Mouse (Mus musculus) spleen, embryonic (tissue): Measurements from ENCODE around the gene Vps13d.

Experiments
- CTCF ChIA-PET: fragments of 350-600 bp; sonication (Branson Sonifier 250); formaldehyde crosslinking; loops from one replicate; lab custom pipeline; 2022; lab: Charles Lee

Vps13d gene

DNA sequence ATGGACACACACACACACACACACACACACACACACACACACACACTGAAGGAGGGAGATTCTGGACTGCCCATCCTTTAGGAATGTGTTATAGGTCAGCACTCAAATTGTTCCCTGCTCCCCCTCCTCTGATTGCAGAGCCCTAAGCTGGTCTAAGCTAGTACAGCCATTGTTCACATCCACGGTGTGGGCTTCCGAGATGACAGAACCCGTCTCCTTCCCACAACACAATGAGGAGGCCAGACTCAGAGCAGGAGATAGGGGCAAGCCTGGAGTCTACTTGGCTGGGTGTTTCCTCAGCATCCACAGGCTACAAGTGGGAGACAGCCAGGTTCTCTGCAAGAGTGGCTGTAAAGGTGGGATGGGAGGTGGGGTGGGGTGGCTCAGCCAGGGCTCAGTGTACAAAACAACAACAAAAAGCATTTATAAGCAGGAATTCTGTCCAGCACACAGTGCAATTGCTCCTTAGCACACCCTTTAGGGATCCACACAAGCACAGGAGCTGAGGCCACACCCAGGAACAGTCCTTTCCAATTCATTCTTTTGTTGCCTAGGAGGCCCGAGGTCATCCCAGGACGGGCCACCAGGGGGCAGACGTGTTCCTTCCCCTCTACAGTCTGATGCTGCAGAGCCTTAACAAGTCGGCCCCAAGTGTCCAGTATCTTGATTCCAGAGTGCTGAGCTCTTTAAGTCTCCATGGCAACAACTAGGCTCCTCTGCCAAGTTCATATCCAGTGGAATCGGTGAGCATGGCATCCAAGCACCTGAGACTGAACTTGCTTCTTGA lies 19.4 kb upstream of the Vps13d start:
- CTCF ChIA-PET: interaction anchor here (0.7 to 2.0 kb wide), 6 partner anchors 22 to 87 kb away, joined by 3 to 9 read pairs (median 3); no protein-coding TSS in a partner anchor

DNA sequence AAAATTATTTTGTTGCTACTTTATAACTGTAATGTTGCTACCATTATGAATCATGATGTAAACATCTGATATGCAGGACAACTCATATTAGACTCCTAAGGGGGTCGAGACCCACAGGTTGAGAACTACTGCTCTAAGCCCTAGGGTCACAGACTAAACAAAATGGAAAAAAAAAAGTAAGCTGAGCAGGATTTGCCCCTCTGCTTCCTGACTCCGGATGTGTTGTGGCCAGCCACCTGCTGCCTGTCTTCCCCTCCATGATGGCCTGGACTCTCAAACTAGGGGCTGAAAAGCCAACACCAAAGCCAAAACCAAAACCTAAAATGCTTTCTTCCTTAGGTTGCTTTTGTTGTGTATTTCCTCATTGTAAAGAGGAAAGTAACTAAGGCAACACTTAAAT lies 16.3 kb upstream of the Vps13d start:
- CTCF ChIA-PET: interaction anchor here (0.8 kb wide), 1 partner anchor 25 kb away, joined by 10 read pairs; no protein-coding TSS in a partner anchor

DNA sequence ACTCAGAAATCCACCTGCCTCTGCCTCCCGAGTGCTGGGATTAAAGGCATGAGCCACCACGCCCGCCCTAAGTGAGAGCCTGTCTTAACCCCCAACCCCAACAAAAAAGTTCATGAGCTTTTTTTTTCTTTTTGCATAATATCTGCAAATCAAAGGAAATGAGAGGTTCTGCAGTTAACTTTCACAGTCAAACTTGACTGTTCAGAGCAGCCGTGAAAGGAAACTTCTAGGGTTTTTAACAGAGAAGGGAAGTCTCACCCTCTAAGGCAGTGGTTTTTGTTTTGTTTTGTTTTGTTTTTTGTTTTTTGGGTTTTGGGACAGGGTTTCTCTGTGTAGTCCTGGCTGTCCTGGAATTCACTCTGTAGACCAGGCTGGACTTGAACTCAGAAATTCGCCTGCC lies 15.8 kb upstream of the Vps13d start:
- CTCF ChIA-PET: interaction anchor here (0.8 kb wide), 1 partner anchor 26 kb away, joined by 10 read pairs; no protein-coding TSS in a partner anchor

- CTCF ChIA-PET: interaction anchor here (0.5 to 0.7 kb wide), 2 partner anchors 13 to 83 kb away, joined by 3 to 11 read pairs; no protein-coding TSS in a partner anchor
Observed at GRCm38 (mm10) chr4:145209690-145210088, 14.9 kb upstream of the Vps13d start.

- CTCF ChIA-PET: interaction anchor here (0.7 kb wide), 1 partner anchor 13 kb away, joined by 11 read pairs; no protein-coding TSS in a partner anchor
Observed at GRCm38 (mm10) chr4:145209076-145209689, 14.4 kb upstream of the Vps13d start.

DNA sequence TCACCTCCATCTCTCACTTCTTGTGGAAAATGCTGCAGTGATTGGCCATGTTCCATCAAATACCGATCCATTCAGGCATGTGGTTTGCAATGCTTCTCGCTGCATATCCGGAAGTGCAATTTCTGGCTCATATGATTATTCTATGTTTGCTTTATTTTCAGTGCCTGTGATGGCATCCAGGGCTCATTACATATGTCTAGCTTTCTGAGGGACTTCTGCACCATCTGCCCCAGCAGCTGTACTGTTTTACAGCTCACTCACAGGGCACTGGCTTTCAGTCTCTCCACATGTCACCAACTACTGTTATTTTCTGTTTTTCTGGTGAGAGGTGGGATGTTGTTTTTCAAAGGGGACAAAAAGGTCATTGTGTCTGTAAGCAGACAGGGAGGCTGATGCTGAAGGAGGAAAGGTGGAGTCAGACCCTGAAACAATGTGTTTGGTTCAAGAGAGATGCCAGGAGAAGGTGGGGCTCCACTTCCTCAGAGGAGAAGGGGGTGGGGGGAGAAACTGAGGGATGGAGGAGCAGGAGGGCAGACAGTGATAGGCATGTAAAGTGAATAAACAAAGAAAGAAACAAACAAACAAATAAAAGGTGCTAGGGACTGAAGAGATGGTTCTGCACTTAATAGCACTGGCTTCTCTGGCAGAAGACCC lies 13.0 kb upstream of the Vps13d start:
- CTCF ChIA-PET: no interaction called here

DNA sequence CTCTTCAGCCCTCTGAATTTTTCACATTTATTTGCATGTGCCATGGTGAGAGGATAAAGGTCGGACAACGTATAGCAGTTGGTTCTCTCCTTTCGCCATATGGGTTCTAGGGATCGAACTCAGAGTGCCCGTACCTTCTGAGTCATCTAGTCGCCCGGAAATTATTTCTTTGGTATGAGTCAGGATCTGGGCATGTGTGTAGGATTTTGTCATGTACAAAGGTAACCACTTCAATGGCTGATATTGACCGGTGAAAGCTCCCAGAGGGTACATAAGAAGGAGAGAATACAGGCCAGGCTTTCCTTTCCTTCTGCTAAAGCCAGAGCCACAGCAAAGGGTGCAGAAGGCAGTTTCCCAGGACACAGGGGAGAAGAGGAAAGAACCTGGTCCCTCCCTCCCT lies 10.0 kb upstream of the Vps13d start:
- CTCF ChIA-PET: interaction anchor here (0.5 kb wide), 1 partner anchor 46 kb away, joined by 3 read pairs; no protein-coding TSS in a partner anchor

- CTCF ChIA-PET: no interaction called here
Observed at GRCm38 (mm10) chr4:145203305-145203704, 8.5 kb upstream of the Vps13d start.

DNA sequence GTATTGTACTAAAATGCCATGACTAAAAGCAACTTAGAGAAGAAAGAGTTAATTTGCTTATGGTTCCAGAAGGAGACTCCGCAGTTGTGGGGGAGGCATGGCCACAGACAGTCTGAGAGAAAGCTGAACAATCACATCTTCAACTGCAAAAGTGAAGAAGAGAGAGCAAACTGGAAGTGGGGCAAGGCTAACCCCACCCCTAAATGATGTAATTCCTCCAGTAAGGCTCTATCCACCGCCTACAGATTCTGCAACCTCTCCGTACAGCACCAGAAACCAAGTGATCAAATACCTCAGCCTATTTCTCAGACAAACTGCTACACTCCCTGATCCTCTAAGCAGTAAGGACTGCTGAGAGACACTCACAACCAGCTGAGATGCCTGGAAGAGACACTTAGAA lies 6.6 kb upstream of the Vps13d start:
- CTCF ChIA-PET: no interaction called here

DNA sequence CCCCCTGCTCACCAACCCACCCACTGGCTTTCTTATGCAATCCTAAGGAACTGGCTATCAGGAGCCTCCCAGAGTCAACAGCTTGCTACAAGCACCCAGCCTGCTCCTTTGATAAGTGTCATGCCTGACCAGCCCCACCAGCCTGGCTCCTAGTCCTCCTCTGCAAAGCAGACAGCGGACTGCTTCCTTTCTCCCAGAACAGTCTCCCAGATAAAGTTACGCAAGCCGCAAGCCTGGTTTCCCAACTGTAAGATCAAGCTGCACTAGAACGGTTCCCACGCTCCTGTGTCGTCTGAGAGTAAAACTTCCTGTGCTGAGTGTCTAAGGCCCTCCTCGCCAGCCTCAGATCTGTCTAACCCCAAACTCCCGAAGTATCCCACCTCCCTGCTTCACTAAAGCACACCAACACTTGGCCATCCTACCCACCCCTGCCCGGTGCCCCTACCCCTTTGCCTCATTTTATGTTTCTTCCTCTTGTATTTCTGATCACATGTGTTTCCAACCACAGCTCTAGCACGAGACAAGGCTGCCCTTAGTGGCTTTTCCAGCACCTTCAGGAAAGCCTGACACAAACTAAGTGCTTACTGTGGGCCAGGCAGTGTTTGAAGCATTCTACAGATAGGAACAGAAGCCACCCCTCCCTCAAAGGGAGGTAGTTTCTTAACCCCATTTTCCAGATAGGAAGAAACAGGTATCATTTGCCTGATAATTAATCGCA lies 5.3 kb upstream of the Vps13d start:
- CTCF ChIA-PET: interaction anchor here (0.7 kb wide), 1 partner anchor 164 kb away, joined by 3 read pairs; no protein-coding TSS in a partner anchor

- CTCF ChIA-PET: interaction anchor here (0.6 to 0.8 kb wide), 3 partner anchors 13 to 222 kb away, joined by 5 to 11 read pairs (median 8); no protein-coding TSS in a partner anchor
Observed at GRCm38 (mm10) chr4:145196586-145196985, 1.8 kb upstream of the Vps13d start.

GRCm38 (mm10) chr4:145195172-145195571 lies 367 bp upstream of the Vps13d start:
- CTCF ChIA-PET: interaction anchor here (1.2 kb wide), 1 partner anchor 55 kb away, joined by 3 read pairs; no protein-coding TSS in a partner anchor

DNA sequence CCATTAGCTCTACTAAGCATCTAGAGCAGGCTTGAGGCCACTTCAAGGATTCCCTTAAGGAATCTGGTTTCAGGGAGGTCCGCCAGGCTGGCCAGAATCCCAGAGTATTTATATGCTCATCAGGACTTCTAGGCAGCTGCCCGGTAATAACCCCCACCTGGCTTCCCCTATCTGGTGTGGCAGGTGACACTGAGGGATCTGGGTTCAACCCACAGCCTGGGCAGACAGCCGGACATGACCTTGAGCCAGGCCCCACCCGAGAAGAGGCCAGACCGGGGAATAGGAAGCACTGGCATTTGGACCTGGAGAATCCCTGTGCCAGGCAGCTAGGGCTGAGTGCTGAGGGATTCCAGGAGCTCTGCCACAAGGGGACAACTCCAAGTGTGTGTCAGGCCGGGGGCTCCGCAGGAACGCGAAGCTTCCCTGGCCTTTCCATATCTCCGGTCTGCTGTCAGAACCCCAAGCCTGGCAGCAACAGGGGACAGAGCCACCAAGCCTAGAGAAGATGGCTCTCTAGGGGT lies 754 bp downstream of the Vps13d start:
- CTCF ChIA-PET: interaction anchor here (0.5 to 1.2 kb wide), 3 partner anchors 56 to 1983 kb away, joined by 3 to 7 read pairs (median 3); no protein-coding TSS in a partner anchor

- CTCF ChIA-PET: interaction anchor here (0.8 kb wide), 1 partner anchor 1982 kb away, joined by 7 read pairs; no protein-coding TSS in a partner anchor
Observed at GRCm38 (mm10) chr4:145193406-145193805, 1.4 kb downstream of the Vps13d start.

DNA sequence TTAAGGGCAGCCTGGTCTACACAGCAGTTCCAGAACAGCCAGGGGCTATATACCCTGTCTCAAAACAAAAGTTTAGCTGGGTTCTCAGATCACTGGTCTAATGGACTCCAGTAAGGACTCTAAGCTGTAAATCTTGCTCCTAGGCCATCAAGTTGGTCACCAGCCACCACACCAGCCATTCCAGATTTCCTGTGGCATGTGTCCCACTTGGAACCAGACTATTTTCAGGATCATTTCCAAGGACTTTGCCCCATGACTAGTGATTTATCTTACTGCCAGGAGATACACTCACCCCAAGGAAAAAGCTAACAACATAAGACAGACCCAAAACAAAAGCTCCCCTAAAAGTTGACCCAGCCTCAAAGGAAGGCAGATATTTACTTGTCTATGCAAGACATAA lies 2.1 kb downstream of the Vps13d start:
- CTCF ChIA-PET: interaction anchor here (0.5 to 0.9 kb wide), 2 partner anchors 14 to 22 kb away, joined by 3 read pairs; no protein-coding TSS in a partner anchor

DNA sequence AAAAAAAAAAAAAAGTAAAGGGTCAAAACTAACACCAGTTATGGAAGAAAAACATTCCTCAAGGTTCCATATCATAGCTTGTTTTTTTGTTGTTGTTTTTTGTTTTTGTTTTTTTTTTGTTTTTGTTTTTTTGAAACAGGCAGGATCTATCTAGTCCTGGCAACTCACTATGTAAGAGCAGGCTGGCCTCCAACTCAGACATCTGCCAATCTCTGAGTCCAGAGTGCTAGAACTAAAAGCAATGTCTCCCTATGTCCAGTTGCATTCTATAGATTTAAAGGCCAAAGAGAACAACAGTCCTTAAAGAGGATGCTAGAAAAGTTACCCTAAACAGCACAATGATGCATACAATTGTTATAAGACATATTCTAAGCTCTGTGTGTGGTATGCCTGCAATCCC lies 6.2 kb downstream of the Vps13d start:
- CTCF ChIA-PET: interaction anchor here (0.6 kb wide), 1 partner anchor 95 kb away, joined by 4 read pairs; no protein-coding TSS in a partner anchor

DNA sequence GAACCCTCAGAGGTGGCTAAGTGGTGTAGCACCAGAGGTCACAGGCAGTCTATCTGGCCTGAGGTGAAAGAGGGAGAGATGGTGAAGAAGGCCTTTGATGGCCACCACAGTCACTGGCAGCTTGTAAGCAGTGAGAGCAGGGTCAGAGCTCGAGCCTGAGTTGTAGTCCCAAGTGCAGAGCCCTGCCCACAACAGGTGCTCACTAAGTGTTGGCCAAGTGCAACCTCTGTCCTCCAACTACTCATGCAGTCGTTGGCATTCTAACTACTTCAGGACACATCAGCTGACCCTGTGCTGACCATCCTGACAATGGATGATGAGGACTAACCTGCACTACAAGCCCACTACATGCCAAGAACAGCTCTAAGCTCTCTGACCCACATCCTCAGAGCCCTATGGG lies 7.2 kb downstream of the Vps13d start:
- CTCF ChIA-PET: no interaction called here

DNA sequence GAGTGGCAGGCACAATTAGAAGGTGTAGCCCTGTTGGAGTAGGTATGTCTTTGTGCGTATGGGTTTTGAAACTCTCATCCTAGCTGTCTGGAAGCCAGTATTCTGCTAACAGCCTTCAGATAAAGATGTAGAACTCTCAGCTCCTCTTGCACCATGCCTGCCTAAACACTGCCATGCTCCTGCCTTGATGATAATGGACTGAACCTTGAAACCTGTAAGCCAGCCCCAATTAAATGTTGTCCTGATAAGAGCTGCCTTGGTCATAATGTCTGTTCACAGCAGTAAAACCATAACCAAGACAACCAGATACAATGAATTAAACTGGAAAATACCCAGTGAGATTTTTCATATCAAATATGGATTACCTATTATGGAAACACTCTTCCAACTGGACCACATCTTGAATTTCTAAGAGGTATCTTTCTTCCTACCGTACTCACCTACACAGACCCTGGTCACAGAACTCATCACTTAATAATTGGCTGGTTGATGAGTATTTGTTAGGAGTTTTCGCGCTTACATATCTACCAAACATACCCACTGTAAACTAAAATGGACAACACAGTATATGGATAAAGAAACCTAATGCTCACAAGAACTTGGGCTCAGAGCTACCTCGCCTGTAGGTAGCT lies 15.8 kb downstream of the Vps13d start:
- CTCF ChIA-PET: no interaction called here

DNA sequence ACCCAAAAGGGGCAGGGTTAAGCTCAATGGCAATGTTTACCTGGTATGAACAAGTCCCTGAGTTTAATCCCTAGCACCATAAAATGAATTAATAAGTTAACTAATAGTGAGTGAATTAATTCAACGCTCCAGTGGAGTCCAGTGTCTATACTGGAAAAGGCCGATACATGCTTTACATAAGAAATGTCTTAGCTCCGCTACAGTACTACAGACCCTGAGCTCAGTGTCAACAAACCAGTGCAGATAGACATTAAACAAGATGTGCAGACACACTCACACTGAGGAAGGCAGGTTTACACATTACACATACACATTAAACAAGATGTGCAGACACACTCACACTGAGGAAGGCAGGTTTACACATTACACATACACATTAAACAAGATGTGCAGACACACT lies 29.3 kb downstream of the Vps13d start:
- CTCF ChIA-PET: interaction anchor here (1.0 kb wide), 1 partner anchor 10 kb away, joined by 3 read pairs; no protein-coding TSS in a partner anchor

DNA sequence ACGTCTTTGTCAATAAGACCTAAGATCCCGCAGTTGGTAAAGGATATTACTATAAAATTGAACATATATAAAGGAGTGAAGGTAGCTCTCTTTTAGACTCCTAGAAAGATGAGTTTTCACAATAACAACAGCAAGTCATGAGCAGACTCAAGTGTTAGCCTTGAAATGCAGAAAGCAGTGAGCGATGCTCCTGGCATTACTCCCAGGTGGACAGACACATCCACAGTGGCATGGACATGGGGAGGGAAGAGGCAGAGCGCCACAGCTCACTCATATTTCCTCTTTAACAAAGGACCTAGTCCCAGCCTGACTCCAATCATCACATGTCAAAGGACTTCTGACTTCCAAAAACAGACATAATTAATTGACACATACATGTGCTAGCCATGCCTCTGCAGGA lies 30.7 kb downstream of the Vps13d start:
- CTCF ChIA-PET: interaction anchor here (0.9 kb wide), 1 partner anchor 12 kb away, joined by 3 read pairs; no protein-coding TSS in a partner anchor
